In the genomic region with DNA sequence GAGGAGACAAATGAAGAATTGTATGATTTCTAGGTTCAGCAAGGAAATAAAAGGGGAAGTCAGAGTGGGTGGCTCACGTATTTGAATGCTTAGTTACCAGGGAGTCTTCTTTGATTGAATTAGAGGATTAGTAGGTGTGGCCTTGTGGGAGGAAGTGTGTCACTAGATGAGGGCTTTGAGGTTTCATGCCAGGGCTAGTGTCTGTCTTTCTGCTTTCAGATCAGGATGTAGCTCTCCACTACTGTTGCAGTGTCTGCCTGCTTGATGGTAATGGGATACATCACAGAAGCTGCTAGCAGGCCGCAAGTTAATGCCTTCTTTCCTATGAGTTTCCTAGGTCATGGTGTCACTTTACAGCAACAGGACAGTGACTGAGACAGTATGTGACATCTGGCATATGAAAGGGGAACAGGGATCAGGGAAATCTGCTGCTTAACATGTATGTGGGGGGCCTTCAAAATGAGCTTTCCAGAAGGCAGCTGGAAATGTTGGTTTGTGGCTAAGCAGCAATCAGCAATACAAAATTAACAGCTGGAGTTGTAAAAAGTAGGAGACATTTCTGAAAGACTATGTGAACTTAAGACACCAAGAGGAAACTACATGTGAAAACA, we compare ENCODE assay signal across 20 mouse cellular contexts. TPM values are rescaled to one million over a fixed set of nuclear protein-coding genes. Genes with fewer than 3 reads are reported as not detected.
DNase-seq lines count a peak whose midpoint lies in the region; ATAC-seq and TF ChIP-seq lines count a peak whose summit lies in the region.
"Had no signal": no experiment of that assay in that cellular context is flagged by ENCODE, and none has a peak within 500 bp of the region (broad histone marks: within the 10 kb centered on the region; RNA-seq: fewer than 3 reads in every experiment).

No protein-coding gene starts in this region.

- H3K27ac ChIP-seq in spleen, adult 2 months (ENCODE audit: insufficient read depth, low read length) = no peak overlapping the region; the same call in none of the 2 replicates
- H3K27ac ChIP-seq: forebrain, embryonic 13.5 days; heart, embryonic 15.5 days; macrophage; stomach, embryonic 15.5 days had no signal

- H3K9me3 ChIP-seq in G1E (replicated peaks) = no peaks in the 10 kb centered on the region
- H3K9me3 ChIP-seq: forebrain, embryonic 13.5 days; heart, embryonic 15.5 days; stomach, embryonic 15.5 days had no signal

- no peaks in the 10 kb centered on the region for H3K27me3 ChIP-seq in spleen, adult 2 months (ENCODE audit: control insufficient read depth, insufficient read depth, low read length)
- H3K27me3 ChIP-seq in G1E (ENCODE audit: insufficient read depth, low read length) = no peaks in the 10 kb centered on the region
- H3K27me3 ChIP-seq: forebrain, embryonic 13.5 days; heart, embryonic 15.5 days; stomach, embryonic 15.5 days had no signal

- DNase-seq in spleen, adult 2 months (ENCODE audit: low read depth in 1 of 2, low spot score in 2 of 2) = peak; percentile 38 to 71
- no peak for DNase-seq in spleen, adult 12 weeks (ENCODE audit: low spot score)
- DNase-seq in G1E (ENCODE audit: low spot score) = no peak
- peak; percentile 62 to 71 for DNase-seq in spleen, postnatal 36 days (ENCODE audit: low spot score in 2 of 2)
- DNase-seq in heart, postnatal 4 days = no peak
- no peak for DNase-seq in heart, adult 18-20 months
- DNase-seq: adrenal gland, postnatal 14 days; cerebellum, adult 11-12 months; embryo, embryonic 11 days; gastrocnemius, postnatal 14 days; kidney, postnatal 4 days had no signal

- H3K36me3 ChIP-seq in spleen, adult 2 months (ENCODE audit: control insufficient read depth, insufficient read depth, low read length) = no peaks in the 10 kb centered on the region
- no peaks in the 10 kb centered on the region for H3K36me3 ChIP-seq in G1E (replicated peaks)
- H3K36me3 ChIP-seq: heart, embryonic 15.5 days; stomach, embryonic 15.5 days had no signal

- H3K4me3 ChIP-seq in spleen, adult 2 months (ENCODE audit: extremely low read depth, insufficient read depth, insufficient read length) = no peak overlapping the region
- H3K4me3 ChIP-seq in G1E (ENCODE audit: low read depth, low read length) = no peak overlapping the region
- H3K4me3 ChIP-seq: forebrain, embryonic 13.5 days; heart, embryonic 15.5 days; myocyte; stomach, embryonic 15.5 days had no signal

- ATAC-seq in G1E (ENCODE audit: extremely low read depth, insufficient number of reproducible peaks, low FRiP score, poor library complexity, severe bottlenecking) = peak; percentile 28; the same call in 1 of the 2 replicates
- peak; percentile 100 for ATAC-seq in hematopoietic stem cell, adult 5-6 weeks (replicated peaks in 1 of 2; ENCODE audit: insufficient read depth in 1 of 2, low FRiP score in 2 of 2, low TSS enrichment in 1 of 2, low read depth in 1 of 2, poor library complexity in 2 of 2, severe bottlenecking in 2 of 2)
- ATAC-seq: forebrain, embryonic 13.5 days; Patski had no signal

- TF ChIP-seq POLR2A in spleen, adult 2 months (IDR thresholded peaks at IDR 0.05; ENCODE audit: low read depth, low read length) = no peak

- peaks cover 4% of the 10 kb centered on the region; the same call in 1 of the 2 replicates for H3K4me1 ChIP-seq in spleen, adult 2 months (ENCODE audit: control insufficient read depth, insufficient read depth, insufficient read length)
- H3K4me1 ChIP-seq in G1E (ENCODE audit: insufficient read depth, low read depth, low read length) = no peaks in the 10 kb centered on the region
- H3K4me1 ChIP-seq: heart, embryonic 15.5 days; stomach, embryonic 15.5 days had no signal

- WGBS in spleen, adult 2 months = 12% methylated on average over 2 of the region's 2 CpGs

- no peak for TF ChIP-seq CTCF in spleen, adult 2 months (IDR thresholded peaks at IDR 0.05; ENCODE audit: extremely low read depth, insufficient read depth, insufficient read length, insufficient replicate concordance)
- TF ChIP-seq CTCF in G1E (IDR thresholded peaks at IDR 0.05; ENCODE audit: low read depth, low read length) = no peak

RNA-seq across cellular contexts. Expression of gene Zswim2, which starts 11.4 kb away (rescaled TPM):
- not detected in 2 replicates for polyA plus RNA-seq in spleen, adult 2 months (2012; rRNA removed)
- not detected in 2 replicates for total RNA-seq in G1E (2014; fragmentation: Nextera tagmentation)
- total RNA-seq in G1E (2017) = 0.06 TPM in 1 of 2 replicates, not detected in the other
- polyA plus RNA-seq in G1E (2012) = not detected in 2 replicates
- total RNA-seq in hematopoietic stem cell, adult 5-6 weeks (2017) = 0.38 TPM in 1 of 2 replicates, not detected in the other
- total RNA-seq in heart, postnatal 4 days (2021) = not detected
- total RNA-seq in heart, adult 18-20 months (2021) = not detected
- total RNA-seq: adrenal gland, postnatal 14 days; gastrocnemius, postnatal 14 days; left cerebral cortex, postnatal 10 days had no signal
- polyA plus RNA-seq: forebrain, embryonic 13.5 days; heart, embryonic 15.5 days; liver, embryonic 11.5 days; macrophage; myocyte; Patski; stomach, embryonic 15.5 days had no signal

RNA-seq across cellular contexts. Expression of gene Gm13698, which starts 25.9 kb away (rescaled TPM):
- polyA plus RNA-seq in spleen, adult 2 months (2012; rRNA removed) = not detected in 2 replicates
- total RNA-seq in G1E (2014; fragmentation: Nextera tagmentation) (not detected in 2 replicates), G1E (2017) (0.17 and 0.27 TPM in 2 replicates)
- not detected in 2 replicates for polyA plus RNA-seq in G1E (2012)
- total RNA-seq in hematopoietic stem cell, adult 5-6 weeks (2017) = not detected in 2 replicates
- 1 to 10 TPM; 1.1 TPM for total RNA-seq in heart, postnatal 4 days (2021)
- under 1 TPM; 0.75 to 0.77 TPM for total RNA-seq in heart, adult 18-20 months (2021)
- polyA plus RNA-seq: forebrain, embryonic 13.5 days; heart, embryonic 15.5 days; liver, embryonic 11.5 days; macrophage; myocyte had no signal

RNA-seq across cellular contexts. Expression of gene Gm13693, which starts 31.7 kb away (rescaled TPM):
- not detected in 2 replicates for polyA plus RNA-seq in spleen, adult 2 months (2012; rRNA removed)
- total RNA-seq in G1E (2014; fragmentation: Nextera tagmentation) (not detected in 2 replicates), G1E (2017) (0.17 and 0.27 TPM in 2 replicates)
- polyA plus RNA-seq in G1E (2012) = not detected in 2 replicates
- not detected in 2 replicates for total RNA-seq in hematopoietic stem cell, adult 5-6 weeks (2017)
- total RNA-seq in heart, postnatal 4 days (2021) = 1 to 10 TPM; 1.1 TPM
- under 1 TPM; 0.75 to 0.77 TPM for total RNA-seq in heart, adult 18-20 months (2021)
- polyA plus RNA-seq: forebrain, embryonic 13.5 days; heart, embryonic 15.5 days; liver, embryonic 11.5 days; macrophage; myocyte had no signal

RNA-seq across cellular contexts. Expression of gene Gm13695, which starts 37.5 kb away (rescaled TPM):
- not detected in 2 replicates for polyA plus RNA-seq in spleen, adult 2 months (2012; rRNA removed)
- not detected in 2 replicates for total RNA-seq in G1E (2014; fragmentation: Nextera tagmentation)
- total RNA-seq in G1E (2017) = 0.17 TPM in 1 of 2 replicates, not detected in the other
- not detected in 2 replicates for polyA plus RNA-seq in G1E (2012)
- total RNA-seq in hematopoietic stem cell, adult 5-6 weeks (2017) = not detected in 2 replicates
- not detected for total RNA-seq in heart, postnatal 4 days (2021)
- under 1 TPM in 1 of 2 experiments, not detected in 1; 0.75 TPM for total RNA-seq in heart, adult 18-20 months (2021)
- total RNA-seq: adrenal gland, postnatal 14 days had no signal
- polyA plus RNA-seq: forebrain, embryonic 13.5 days; heart, embryonic 15.5 days; liver, embryonic 11.5 days; macrophage; myocyte; Patski had no signal

RNA-seq across cellular contexts. Expression of gene Gm13696, which starts 43.3 kb away (rescaled TPM):
- not detected in 2 replicates for polyA plus RNA-seq in spleen, adult 2 months (2012; rRNA removed)
- not detected in 2 replicates for total RNA-seq in G1E (2014; fragmentation: Nextera tagmentation)
- total RNA-seq in G1E (2017) = 0.17 and 0.27 TPM in 2 replicates
- not detected in 2 replicates for polyA plus RNA-seq in G1E (2012)
- total RNA-seq in hematopoietic stem cell, adult 5-6 weeks (2017) = not detected in 2 replicates
- 1 to 10 TPM; 1.1 TPM for total RNA-seq in heart, postnatal 4 days (2021)
- under 1 TPM; 0.75 to 0.77 TPM for total RNA-seq in heart, adult 18-20 months (2021)
- polyA plus RNA-seq: forebrain, embryonic 13.5 days; heart, embryonic 15.5 days; liver, embryonic 11.5 days; macrophage; myocyte had no signal

Comparison
In these comparisons a context has a peak if more than half of its experiments do, and no peak if none do; other contexts are left out.
1. DNase-seq: peak in spleen, adult 2 months (2 of 2) and spleen, postnatal 36 days (2 of 2); none in spleen, adult 12 weeks (single experiment), G1E (single experiment), heart, postnatal 4 days (single experiment) and heart, adult 18-20 months (0 of 2).